Mouse (Mus musculus): Measurements from ENCODE around the gene Gm10663. TPM values are rescaled to one million over a fixed set of nuclear protein-coding genes. Genes with fewer than 3 reads are reported as not detected.

The Gm10663 gene
- polyA plus RNA-seq, 1 experiment, result not detected

DNA sequence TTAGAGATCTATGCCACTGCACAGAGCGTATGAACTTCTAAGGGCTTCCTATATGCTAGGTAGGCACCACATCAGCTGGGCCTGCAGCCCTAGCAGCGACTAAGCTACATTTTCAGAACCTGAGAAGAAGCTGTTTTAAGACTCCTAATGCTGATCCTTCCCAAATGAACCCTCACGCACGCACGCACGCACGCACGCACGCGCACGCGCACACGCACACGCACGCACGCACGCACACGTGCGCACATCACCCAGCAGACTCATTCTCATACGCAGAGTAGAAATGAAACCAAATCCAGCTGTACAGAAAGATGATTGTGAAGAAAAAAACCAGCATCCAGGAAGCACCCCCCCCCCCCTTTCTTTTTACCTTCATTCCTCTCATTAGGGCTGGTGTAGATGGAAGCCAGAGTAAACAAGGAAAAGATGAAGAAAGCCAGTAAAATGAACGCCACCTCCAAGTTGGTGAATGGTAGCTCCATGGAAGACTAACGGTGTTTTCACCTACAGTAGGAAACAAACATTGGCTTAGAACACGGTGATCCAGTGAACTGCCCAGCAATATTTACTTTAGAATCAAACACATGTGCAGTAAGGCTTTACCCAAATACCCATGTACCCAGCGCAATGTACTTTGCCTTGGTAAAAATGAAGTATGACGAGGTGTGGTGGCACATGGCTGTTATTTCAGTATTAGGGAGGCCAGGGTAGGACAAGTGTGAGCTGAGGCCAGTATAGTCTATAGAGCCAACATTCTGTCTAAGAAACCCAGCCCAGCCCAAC lies 33.3 kb downstream of the Gm10663 start:
- H3K27ac ChIP-seq (ENCODE audit: insufficient read depth, low read length), result no peak overlapping the region
- H3K4me3 ChIP-seq (ENCODE audit: insufficient read depth, low read length), result no peak overlapping the region
- TF ChIP-seq POLR2A (IDR thresholded peaks at IDR 0.05; ENCODE audit: low read depth, low read length) (no peak), CTCF (IDR thresholded peaks at IDR 0.05; ENCODE audit: borderline replicate concordance, insufficient read depth, low read length) (no peak)
- H3K4me1 ChIP-seq (ENCODE audit: control insufficient read depth, insufficient read depth, low read length), result peaks cover 3% of the 10 kb centered on the region; the same call in 1 of the 2 replicates

DNA sequence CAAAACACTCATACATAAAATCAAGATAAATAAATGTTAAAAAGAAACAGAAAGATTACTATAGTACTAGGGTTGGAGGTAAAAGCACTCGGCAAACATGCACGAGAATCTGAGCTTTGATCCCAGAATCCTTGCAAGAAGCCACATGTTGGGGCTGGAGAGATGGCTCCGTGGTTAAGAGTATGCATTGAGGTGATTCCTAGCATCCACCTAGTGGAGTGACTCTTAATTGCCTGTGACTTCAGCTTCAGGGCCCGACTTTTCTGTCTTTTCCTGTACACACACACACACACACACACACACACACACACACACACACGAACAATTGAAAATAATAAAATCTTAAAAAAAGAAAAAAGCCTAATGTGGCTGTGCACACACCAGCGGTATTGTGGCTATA lies 34.1 kb downstream of the Gm10663 start:
- Histone ChIP-seq H3K4me1 (ENCODE audit: control insufficient read depth, insufficient read depth, low read length) (peaks cover 3% of the 10 kb centered on the region; the same call in 1 of the 2 replicates), H3K27ac (ENCODE audit: insufficient read depth, low read length) (no peak overlapping the region), H3K4me3 (ENCODE audit: insufficient read depth, low read length) (no peak overlapping the region)
- no peak for TF ChIP-seq CTCF (IDR thresholded peaks at IDR 0.05; ENCODE audit: borderline replicate concordance, insufficient read depth, low read length)
- no peak for TF ChIP-seq POLR2A (IDR thresholded peaks at IDR 0.05; ENCODE audit: low read depth, low read length)

DNA sequence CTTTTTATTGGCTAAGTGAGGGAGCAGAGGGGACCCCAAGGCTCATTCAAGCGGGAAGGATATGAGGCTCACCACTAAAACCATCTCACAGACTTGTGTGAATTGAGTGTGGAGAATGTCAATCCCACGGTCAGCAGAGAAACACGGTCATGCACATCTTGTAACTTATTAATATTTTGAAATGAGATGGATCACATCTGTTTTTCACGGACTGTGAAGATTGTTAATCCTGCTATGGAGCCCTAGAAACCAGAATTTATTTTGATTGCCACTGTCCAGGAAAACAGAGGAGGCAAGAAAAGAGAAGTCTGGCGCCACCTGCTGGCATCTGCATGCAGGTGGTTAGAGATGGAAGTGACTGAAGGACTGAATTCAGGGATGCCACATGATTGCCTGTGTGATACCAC lies 35.5 kb downstream of the Gm10663 start:
- Histone ChIP-seq H3K4me3 (ENCODE audit: insufficient read depth, low read length) (no peak overlapping the region), H3K27ac (ENCODE audit: insufficient read depth, low read length) (no peak overlapping the region), H3K4me1 (ENCODE audit: control insufficient read depth, insufficient read depth, low read length) (peaks cover 3% of the 10 kb centered on the region; the same call in 1 of the 2 replicates)
- peak; percentile 69; the same call in 1 of the 2 replicates for TF ChIP-seq CTCF (IDR thresholded peaks at IDR 0.05; ENCODE audit: borderline replicate concordance, insufficient read depth, low read length)
- no peak for TF ChIP-seq POLR2A (IDR thresholded peaks at IDR 0.05; ENCODE audit: low read depth, low read length)

DNA sequence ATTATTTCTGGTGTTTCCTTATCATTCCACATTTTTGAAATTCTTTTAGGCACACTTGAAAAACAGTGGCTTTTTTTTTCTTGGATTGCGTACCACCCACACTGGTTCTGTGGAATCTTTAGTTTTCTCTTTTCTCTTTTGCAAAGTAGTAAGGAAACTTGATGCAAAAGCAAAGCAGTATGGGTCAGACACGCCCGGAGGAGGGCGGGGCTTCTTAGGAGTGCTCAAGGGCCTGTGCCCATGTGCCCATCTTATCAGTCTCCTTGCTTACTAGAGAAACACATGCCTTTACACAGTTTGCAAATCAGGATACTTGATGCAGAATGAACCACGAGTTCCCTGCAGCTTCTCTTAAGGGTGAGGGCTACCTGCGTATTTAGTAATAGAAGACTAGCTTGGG lies 37.3 kb downstream of the Gm10663 start:
- no peak overlapping the region for H3K4me3 ChIP-seq (ENCODE audit: insufficient read depth, low read length)
- peaks cover 3% of the 10 kb centered on the region; the same call in 1 of the 2 replicates for H3K4me1 ChIP-seq (ENCODE audit: control insufficient read depth, insufficient read depth, low read length)
- no peak for TF ChIP-seq POLR2A (IDR thresholded peaks at IDR 0.05; ENCODE audit: low read depth, low read length)
- no peak for TF ChIP-seq CTCF (IDR thresholded peaks at IDR 0.05; ENCODE audit: borderline replicate concordance, insufficient read depth, low read length)
- H3K27ac ChIP-seq (ENCODE audit: insufficient read depth, low read length), result no peak overlapping the region

DNA sequence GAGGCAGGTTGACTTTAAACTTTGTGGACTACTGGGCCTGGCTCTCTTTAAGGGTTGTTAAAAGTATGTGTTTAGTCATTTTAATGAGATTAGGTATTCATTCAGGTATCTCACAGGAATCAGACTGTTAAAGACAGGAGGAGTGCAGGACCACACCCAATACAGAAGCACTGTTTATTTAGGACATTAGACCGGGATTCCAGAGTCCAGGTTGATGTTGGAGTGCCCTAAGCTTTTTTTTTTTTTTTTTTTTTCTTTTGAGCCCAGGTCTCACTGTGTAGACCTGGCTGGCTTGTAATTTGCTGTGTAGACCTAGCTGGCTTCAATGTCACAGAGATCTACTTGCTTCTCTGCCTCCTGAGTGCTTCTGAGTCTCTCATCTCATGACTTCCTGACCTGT lies 51.2 kb downstream of the Gm10663 start:
- Histone ChIP-seq H3K4me1 (ENCODE audit: control insufficient read depth, insufficient read depth, low read length) (no peaks in the 10 kb centered on the region), H3K27ac (ENCODE audit: insufficient read depth, low read length) (no peak overlapping the region), H3K4me3 (ENCODE audit: insufficient read depth, low read length) (no peak overlapping the region)
- TF ChIP-seq POLR2A (IDR thresholded peaks at IDR 0.05; ENCODE audit: low read depth, low read length) (no peak), CTCF (IDR thresholded peaks at IDR 0.05; ENCODE audit: borderline replicate concordance, insufficient read depth, low read length) (no peak)

DNA sequence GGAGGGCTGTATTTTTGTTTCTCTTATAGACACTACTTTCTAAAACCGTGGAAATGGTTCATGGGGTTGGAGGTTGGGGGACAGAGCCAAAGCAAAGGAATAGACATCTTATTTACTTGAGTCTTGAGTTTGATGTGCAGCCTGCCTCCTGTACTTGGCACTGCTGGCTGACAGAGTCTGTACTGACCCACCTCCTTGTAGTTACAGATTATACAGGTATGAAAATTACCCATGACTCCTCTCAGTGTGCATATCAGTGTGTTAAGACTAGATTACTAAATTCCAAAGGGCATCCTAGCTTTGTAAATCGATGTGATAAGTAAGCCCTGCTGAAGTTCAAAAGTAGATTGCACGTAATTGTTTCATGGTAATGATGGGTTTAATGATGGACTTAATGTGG lies 51.6 kb downstream of the Gm10663 start:
- TF ChIP-seq POLR2A (IDR thresholded peaks at IDR 0.05; ENCODE audit: low read depth, low read length) (no peak), CTCF (IDR thresholded peaks at IDR 0.05; ENCODE audit: borderline replicate concordance, insufficient read depth, low read length) (no peak)
- H3K4me1 ChIP-seq (ENCODE audit: control insufficient read depth, insufficient read depth, low read length), result no peaks in the 10 kb centered on the region
- H3K4me3 ChIP-seq (ENCODE audit: insufficient read depth, low read length), result no peak overlapping the region
- H3K27ac ChIP-seq (ENCODE audit: insufficient read depth, low read length), result no peak overlapping the region

Other genes with a start within 250 kb of the Gm10663 start
- 13.1 and 16.6 TPM in 2 replicates for gene Klhl2, start 225.0 kb upstream of the Gm10663 start, polyA plus RNA-seq (2011; ENCODE audit: insufficient read length, low read depth, missing spikeins)
- gene Tmem192, start 127.8 kb upstream of the Gm10663 start, polyA plus RNA-seq (2011; ENCODE audit: insufficient read length, low read depth, missing spikeins), result 25.1 and 32.5 TPM in 2 replicates
- not detected in 2 replicates for gene Trim75, start 87.2 kb upstream of the Gm10663 start, polyA plus RNA-seq (2011; ENCODE audit: insufficient read length, low read depth, missing spikeins)
- gene Trim61, start 56.5 kb upstream of the Gm10663 start, polyA plus RNA-seq (2011; ENCODE audit: insufficient read length, low read depth, missing spikeins), result not detected in 2 replicates
- not detected in 2 replicates for gene Trim60, start 56.4 kb upstream of the Gm10663 start, polyA plus RNA-seq (2011; ENCODE audit: insufficient read length, low read depth, missing spikeins)
- gene Apela, start 37.7 kb upstream of the Gm10663 start, polyA plus RNA-seq (2011; ENCODE audit: insufficient read length, low read depth, missing spikeins), result 0.72 TPM in 1 of 2 replicates, not detected in the other
- gene BC030870, start 54.5 kb downstream of the Gm10663 start, polyA plus RNA-seq (2011; ENCODE audit: insufficient read length, low read depth, missing spikeins), result not detected in 2 replicates